Mouse (Mus musculus): Measurements from ENCODE around the gene Fam221b.

- TF ChIP-seq CHD2 (IDR thresholded peaks at IDR 0.05; ENCODE audit: low read depth, low read length): no peak
- TF ChIP-seq ZNF384 (IDR thresholded peaks at IDR 0.05; ENCODE audit: low read depth, low read length): no peak
- no peak for TF ChIP-seq MAFK (IDR thresholded peaks at IDR 0.05; ENCODE audit: insufficient read depth, low read depth, low read length)
Measured at GRCm38 (mm10) chr4:43669428-43669794, 466 bp upstream of the Fam221b start.
